Mouse (Mus musculus) lung, adult 2 months (tissue): ENCODE measurements around the gene Olfr427.

Source experiments
- CTCF ChIP-seq: fragments of 200-500 bp; IDR thresholded peaks from 2 replicates; pipeline ENCODE4 v1.5.1; 2011; ENCODE audit warnings: mild to moderate bottlenecking, low read length, control low read depth; ENCODE audit not compliant: insufficient read depth
- POLR2A ChIP-seq: fragments of 200-500 bp; IDR thresholded peaks from 2 replicates; pipeline ENCODE4 v1.6.1; 2011; ENCODE audit warnings: low read depth, mild to moderate bottlenecking, control low read depth, low read length, borderline replicate concordance; ENCODE audit errors: extremely low read depth

GRCm38 (mm10) chr1:174121062-174121461, 24.4 kb downstream of the Olfr427 start, which contains the start of gene Olfr231:
- TF ChIP-seq CTCF (no peak), POLR2A (no peak)
